Mouse (Mus musculus) CD4-positive, CD25-positive, alpha-beta regulatory T cell, adult 2 months (primary cell): ENCODE results near the gene Tdp1.
A peak's percentile ranks its signal among the peaks of the same experiment; 100 is the strongest.

Experiments
- DNase-seq: peaks from one replicate; pipeline ENCODE4 v3.0.0-alpha.2; 2012; ENCODE audit warnings: low read depth, low spot score

Gene Tdp1

GRCm38 (mm10) chr12:99898248-99898870, 14.0 kb downstream of the Tdp1 start:
- no peak for DNase-seq

- peak; percentile 48 for DNase-seq
Measured at GRCm38 (mm10) chr12:99899991-99900390, 15.7 kb downstream of the Tdp1 start.

GRCm38 (mm10) chr12:99901973-99902866, 17.9 kb downstream of the Tdp1 start:
- no peak for DNase-seq

- no peak for DNase-seq
Measured at GRCm38 (mm10) chr12:99902867-99903370, 18.6 kb downstream of the Tdp1 start.

- DNase-seq, result no peak
Measured at GRCm38 (mm10) chr12:99904537-99904936, 20.2 kb downstream of the Tdp1 start.

- no peak for DNase-seq
Measured at GRCm38 (mm10) chr12:99911466-99911865, 27.1 kb downstream of the Tdp1 start.

GRCm38 (mm10) chr12:99917800-99918427, 33.6 kb downstream of the Tdp1 start:
- DNase-seq, result no peak

GRCm38 (mm10) chr12:99919636-99920035, 35.3 kb downstream of the Tdp1 start:
- DNase-seq, result no peak

- peak; percentile 9 for DNase-seq
Measured at GRCm38 (mm10) chr12:99921045-99921444, 36.7 kb downstream of the Tdp1 start.

GRCm38 (mm10) chr12:99923131-99923606, 38.9 kb downstream of the Tdp1 start:
- no peak for DNase-seq

- no peak for DNase-seq
Measured at GRCm38 (mm10) chr12:99923703-99924102, 39.4 kb downstream of the Tdp1 start.

GRCm38 (mm10) chr12:99928311-99928710, 44.0 kb downstream of the Tdp1 start:
- DNase-seq, result no peak

- DNase-seq, result no peak
Measured at GRCm38 (mm10) chr12:99929160-99929559, 44.8 kb downstream of the Tdp1 start.

GRCm38 (mm10) chr12:99932245-99932644, 47.9 kb downstream of the Tdp1 start:
- no peak for DNase-seq

- no peak for DNase-seq
Measured at GRCm38 (mm10) chr12:99933630-99934029, 49.3 kb downstream of the Tdp1 start.

GRCm38 (mm10) chr12:99935403-99935802, 51.1 kb downstream of the Tdp1 start:
- DNase-seq, result no peak

- DNase-seq, result no peak
Measured at GRCm38 (mm10) chr12:99938476-99938875, 54.2 kb downstream of the Tdp1 start.

GRCm38 (mm10) chr12:99939179-99939578, 54.9 kb downstream of the Tdp1 start:
- no peak for DNase-seq

GRCm38 (mm10) chr12:99940704-99941103, 56.4 kb downstream of the Tdp1 start:
- DNase-seq, result no peak

- DNase-seq, result no peak
Measured at GRCm38 (mm10) chr12:99942441-99942840, 58.1 kb downstream of the Tdp1 start.

- peak; percentile 25 for DNase-seq
Measured at GRCm38 (mm10) chr12:99952928-99953327, 68.6 kb downstream of the Tdp1 start.

GRCm38 (mm10) chr12:99956411-99956810, 72.1 kb downstream of the Tdp1 start:
- no peak for DNase-seq
